ENCODE assay signal across 9 mouse cellular contexts in the genomic region with DNA sequence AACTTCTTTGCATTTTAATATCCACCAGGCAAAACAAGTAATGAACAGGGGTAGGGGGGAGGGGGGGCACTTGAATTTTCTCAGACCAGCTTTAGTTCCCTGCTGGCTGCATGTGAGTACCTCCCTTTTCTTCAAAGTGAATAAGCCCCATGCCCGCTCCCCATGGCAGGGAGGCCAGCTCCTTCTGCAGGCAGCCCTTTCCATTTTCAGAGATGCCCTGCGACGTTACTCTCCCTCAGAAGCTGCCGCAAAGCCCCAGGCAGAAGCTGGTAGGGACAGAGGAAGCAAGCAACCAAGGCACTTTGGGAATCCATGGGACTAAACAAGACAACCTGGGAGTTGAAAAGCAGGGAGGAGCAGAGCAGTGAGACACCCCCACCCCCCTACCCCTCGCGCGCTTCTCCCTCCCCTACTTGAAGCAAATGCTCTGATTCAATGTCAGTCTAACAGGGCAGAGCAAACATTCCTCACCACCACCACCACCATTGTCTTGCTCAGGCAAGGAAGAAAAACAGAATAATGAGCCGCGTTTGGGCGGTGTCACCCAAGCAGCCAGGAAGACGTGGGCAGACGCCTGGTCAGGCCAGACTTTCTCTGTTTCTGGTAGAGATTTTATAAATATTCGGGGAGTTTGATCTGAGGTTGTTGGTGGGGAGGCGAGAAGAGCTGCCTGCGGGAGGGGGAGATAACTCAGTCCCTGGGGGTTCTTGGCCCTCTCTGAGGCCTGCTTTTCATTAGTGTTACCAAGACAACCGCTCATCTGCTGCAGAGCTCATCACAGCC.
A peak's percentile ranks its signal among the peaks of the same experiment; 100 is the strongest.
DNase-seq lines count a peak whose midpoint lies in the region; ATAC-seq and TF ChIP-seq lines count a peak whose summit lies in the region.
"Had no signal": no experiment of that assay in that cellular context is flagged by ENCODE, and none has a peak within 500 bp of the region (broad histone marks: within the 10 kb centered on the region; RNA-seq: fewer than 3 reads in every experiment).

No protein-coding gene starts in this region.

- no peaks in the 10 kb centered on the region for H3K27me3 ChIP-seq in lung, embryonic 14.5 days (ENCODE audit: insufficient read depth, low read length)
- H3K27me3 ChIP-seq in embryonic facial prominence, embryonic 10.5 days (replicated peaks; ENCODE audit: low read depth, poor library complexity, severe bottlenecking) = no peaks in the 10 kb centered on the region

- no peak for TF ChIP-seq CTCF in lung, embryonic 14.5 days (IDR thresholded peaks at IDR 0.05; ENCODE audit: low read depth)
- TF ChIP-seq CTCF in lung, adult 2 months (IDR thresholded peaks at IDR 0.05; ENCODE audit: insufficient read depth, low read length) = no peak

- ATAC-seq in lung, embryonic 14.5 days (ENCODE audit: insufficient read depth) = peak; percentile 20; the same call in 1 of the 2 replicates
- ATAC-seq in cerebellum, adult (ENCODE audit: insufficient number of reproducible peaks, low FRiP score, low TSS enrichment) = no peak

- peak; percentile 73 for DNase-seq in lung, embryonic 14.5 days
- DNase-seq in lung, adult 2 months = no peak
- DNase-seq in embryonic facial prominence, embryonic 10.5 days (ENCODE audit: low spot score) = peak; percentile 73
- peak; percentile 63 to 70 for DNase-seq in heart, postnatal 10 days
- peak; percentile 70 to 71 for DNase-seq in left cerebral cortex, postnatal 10 days (ENCODE audit: extremely low spot score in 1 of 2, low spot score in 2 of 2)
- peak; percentile 72 for DNase-seq in retina, embryonic 14.5 days (ENCODE audit: low spot score)
- no peak for DNase-seq in urinary bladder, postnatal 4 days (ENCODE audit: low spot score in 2 of 2)

- TF ChIP-seq POLR2A in lung, adult 2 months (IDR thresholded peaks at IDR 0.05; ENCODE audit: borderline replicate concordance, extremely low read depth, low read depth, low read length) = no peak

- peaks cover 56% of the 10 kb centered on the region for H3K4me1 ChIP-seq in lung, embryonic 14.5 days (ENCODE audit: insufficient read depth)
- H3K4me1 ChIP-seq in lung, adult 2 months (ENCODE audit: control insufficient read depth, insufficient read depth, low read length) = peaks cover 17% of the 10 kb centered on the region
- peaks cover 91% of the 10 kb centered on the region for H3K4me1 ChIP-seq in embryonic facial prominence, embryonic 10.5 days

- peaks cover 2% of the 10 kb centered on the region; the same call in 1 of the 2 replicates for H3K9me3 ChIP-seq in lung, embryonic 14.5 days (ENCODE audit: low read depth, low read length)
- peaks cover 3% of the 10 kb centered on the region; the same call in 1 of the 2 replicates for H3K9me3 ChIP-seq in embryonic facial prominence, embryonic 10.5 days

- H3K36me3 ChIP-seq in lung, embryonic 14.5 days (ENCODE audit: insufficient read depth) = no peaks in the 10 kb centered on the region
- H3K36me3 ChIP-seq in embryonic facial prominence, embryonic 10.5 days (replicated peaks) = no peaks in the 10 kb centered on the region

- H3K27ac ChIP-seq in lung, embryonic 14.5 days (ENCODE audit: low read depth) = peak overlapping the region; percentile 91
- peak overlapping the region; percentile 92 for H3K27ac ChIP-seq in embryonic facial prominence, embryonic 10.5 days (replicated peaks)
- H3K27ac ChIP-seq: liver, embryonic 14.5 days had no signal

- H3K4me2 ChIP-seq in lung, embryonic 14.5 days = peak overlapping the region; percentile 31; the same call in 1 of the 2 replicates

- 10% methylated on average over 16 of the region's 16 CpGs for WGBS in lung, embryonic 14.5 days
- 37% methylated on average over 16 of the region's 16 CpGs for WGBS in lung, adult 2 months
- WGBS in embryonic facial prominence, embryonic 10.5 days = 4% methylated on average over 16 of the region's 16 CpGs

- H3K4me3 ChIP-seq in lung, embryonic 14.5 days (ENCODE audit: low read depth, low read length) = no peak overlapping the region
- no peak overlapping the region for H3K4me3 ChIP-seq in lung, adult 2 months (replicated peaks; ENCODE audit: extremely low read depth, low read depth, low read length)
- H3K4me3 ChIP-seq in embryonic facial prominence, embryonic 10.5 days = peak overlapping the region; percentile 35

- intact Hi-C loops in heart, postnatal 10 days (cut with DNase I) = loop anchor here (2.0 to 5.0 kb wide), 3 partner anchors 14 to 313 kb away; a partner anchor contains a TSS
- intact Hi-C loops in left cerebral cortex, postnatal 10 days (cut with DNase I) = no loop called here

- peak overlapping the region; percentile 27; the same call in 1 of the 2 replicates for H3K9ac ChIP-seq in lung, embryonic 14.5 days
- H3K9ac ChIP-seq: liver, embryonic 14.5 days had no signal

Comparison
In these comparisons a context has a peak if more than half of its experiments do, and no peak if none do; other contexts are left out.
1. DNase-seq: peak in lung, embryonic 14.5 days (single experiment), embryonic facial prominence, embryonic 10.5 days (single experiment), heart, postnatal 10 days (2 of 2), left cerebral cortex, postnatal 10 days (2 of 2) and retina, embryonic 14.5 days (single experiment); none in lung, adult 2 months (single experiment) and urinary bladder, postnatal 4 days (0 of 2).